9 mouse cellular contexts compared by ENCODE assay signal in the genomic region with DNA sequence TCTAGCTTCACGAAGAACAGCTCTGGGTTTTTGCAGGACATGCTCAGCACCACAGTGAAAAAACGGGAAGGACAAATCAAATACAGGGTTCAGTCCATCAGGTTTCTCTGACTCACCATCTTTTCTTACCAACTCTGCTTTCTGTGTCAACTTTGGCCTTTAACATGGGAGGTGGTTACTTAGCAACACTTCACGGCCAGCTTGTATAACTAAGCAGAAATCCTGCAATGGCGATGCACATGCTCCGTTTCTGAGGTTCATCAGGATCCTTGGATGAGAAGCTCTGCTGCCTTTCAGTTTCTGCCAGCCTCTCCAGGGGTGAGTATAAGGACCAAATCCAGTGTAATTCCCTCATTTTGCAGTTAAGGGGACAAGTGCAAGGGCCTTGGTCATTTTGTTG. TPM values are rescaled to one million over a fixed set of nuclear protein-coding genes. Genes with fewer than 3 reads are reported as not detected.
A peak's percentile ranks its signal among the peaks of the same experiment; 100 is the strongest.
DNase-seq lines count a peak whose midpoint lies in the region; ATAC-seq and TF ChIP-seq lines count a peak whose summit lies in the region.
"Had no signal": no experiment of that assay in that cellular context is flagged by ENCODE, and none has a peak within 500 bp of the region (broad histone marks: within the 10 kb centered on the region; RNA-seq: fewer than 3 reads in every experiment).

Gene Cmbl, plus strand, starts transcription at position 206 of the 400 bp plus-strand sequence.

- no peak within 1 kb of the TSS for H3K4me3 ChIP-seq in cortical plate, adult 2 months (ENCODE audit: insufficient read depth, low read length)
- H3K4me3 ChIP-seq: limb, embryonic 12.5 days had no signal

- no peak for ATAC-seq in inflammation-experienced regulatory T-cells, adult 6 months

- TF ChIP-seq POLR2A in cortical plate, adult 2 months (IDR thresholded peaks at IDR 0.05; ENCODE audit: extremely low read depth, insufficient read depth, low read length) = no peak

- no peak for TF ChIP-seq CTCF in cortical plate, adult 2 months (IDR thresholded peaks at IDR 0.05; ENCODE audit: extremely low read depth, insufficient read depth, low read length)

- peak; percentile 56 for DNase-seq in kidney, adult 11 months
- no peak for DNase-seq in kidney, adult 18-20 months
- no peak for DNase-seq in adrenal gland, adult 18-20 months (ENCODE audit: low spot score in 2 of 2)
- peak; percentile 46 to 54 for DNase-seq in kidney, postnatal 25 days
- no peak for DNase-seq in spleen, adult 18-20 months
- no peak for DNase-seq in frontal cortex, postnatal 14 days (ENCODE audit: low spot score in 2 of 2)

- no peaks in the 10 kb centered on the region for H3K4me1 ChIP-seq in cortical plate, adult 2 months (ENCODE audit: control insufficient read depth, insufficient read depth, low read length)

- no peak within 1 kb of the TSS for H3K27ac ChIP-seq in cortical plate, adult 2 months (ENCODE audit: insufficient read depth, low read length)
- H3K27ac ChIP-seq: limb, embryonic 12.5 days had no signal

RNA-seq across cellular contexts. Expression of gene Cmbl, which starts in this region (rescaled TPM):
- 100 to 1,000 TPM in 1 of 2 experiments, 10 to 100 TPM in 1; 69.7 to 178 TPM for total RNA-seq in adrenal gland, adult 18-20 months (2021)
- polyA plus RNA-seq in cortical plate, adult 2 months (2012; rRNA removed) = 22.0 and 23.8 TPM in 2 replicates
- not detected for polyA plus RNA-seq in inflammation-experienced regulatory T-cells, adult 6 months (2017; shearing (Covaris generic))

Comparison
In these comparisons a context has a peak if more than half of its experiments do, and no peak if none do; other contexts are left out.
1. RNA of gene Cmbl (polyA plus RNA-seq): 22.0 to 23.8 TPM in cortical plate, adult 2 months; not detected in inflammation-experienced regulatory T-cells, adult 6 months; every median in the first group is over 10 times any median in the second.
2. DNase-seq: peak in kidney, adult 11 months (single experiment) and kidney, postnatal 25 days (2 of 2); none in kidney, adult 18-20 months (single experiment), adrenal gland, adult 18-20 months (0 of 2), spleen, adult 18-20 months (0 of 2) and frontal cortex, postnatal 14 days (0 of 2).